Mouse (Mus musculus) left cerebral cortex, adult 2 months (tissue): Measurements from ENCODE around the gene Cxcr4. TPM values are rescaled to one million over a fixed set of nuclear protein-coding genes. Genes with fewer than 3 reads are reported as not detected.

ENCODE experiments used
- DNase-seq, 2 experiments: peaks; one replicate each; pipeline ENCODE4 v3.0.0; 2021 to 2022; ENCODE audit warnings: low spot score in 2 of 2, mixed read lengths in 1 of 2; ENCODE audit errors: extremely low spot score in 1 of 2
- H3K27ac ChIP-seq: fragments of 200-600 bp; 2 replicates; pipeline ENCODE4 v1.8.1; 2022
- H3K4me3 ChIP-seq: fragments of 200-600 bp; 2 replicates; pipeline ENCODE4 v1.8.1; 2022
- CTCF ChIP-seq: fragments of 200-600 bp; IDR thresholded peaks from 2 replicates; pipeline ENCODE4 v1.8.1; 2022; ENCODE audit warnings: antibody characterized with exemption, mild to moderate bottlenecking, moderate library complexity
- intact Hi-C: fragments of 180-260 bp; cut with DNase I; formaldehyde crosslinking; loops from one replicate; pipeline ENCODE4 v1.15.1; 2025
- long read RNA-seq, 2 experiments: library from polyadenylated mRNA; stranded (forward); transcript quantifications; one replicate each; pipeline ENCODE4 v2.0.0; 2021; ENCODE audit warnings: borderline mapping rate in 2 of 2
- total RNA-seq, 2 experiments: library from RNA; stranded (reverse); gene quantifications; 2 replicates each; pipeline ENCODE4 v1.2.3; 2021

Gene Cxcr4
- 1 to 10 TPM; 1.2 to 2.4 TPM for total RNA-seq
- long read RNA-seq, experiment 1 = 0 reads
- long read RNA-seq, experiment 2 = 0 reads

- TF ChIP-seq CTCF = peak; percentile 52
- H3K27ac ChIP-seq = no peak within 1 kb of the TSS
- peak; percentile 33 to 51 for DNase-seq
- peak within 1 kb of the TSS; percentile 49 for H3K4me3 ChIP-seq
- intact Hi-C loops = loop anchor here (2.0 to 5.0 kb wide), 3 partner anchors 175 to 230 kb away; partner anchors contain the start of gene Dars
These were observed at the start of gene Cxcr4 for GRCm38 (mm10) chr1:128592211-128592741. Gene Cxcr4, minus strand, starts transcription at chr1:128592293.

GRCm38 (mm10) chr1:128639707-128640107 is 47.6 kb upstream of the Cxcr4 start:
- intact Hi-C loops = no loop called here
- no peak overlapping the region for H3K27ac ChIP-seq
- TF ChIP-seq CTCF = no peak

GRCm38 (mm10) chr1:128637230-128637740 is 45.2 kb upstream of the Cxcr4 start:
- no peak overlapping the region for H3K27ac ChIP-seq
- no peak for DNase-seq
- no peak for TF ChIP-seq CTCF
- H3K4me3 ChIP-seq = no peak overlapping the region
- intact Hi-C loops = no loop called here

More at GRCm38 (mm10) chr1:128639707-128640107, 47.6 kb upstream of the Cxcr4 start:
- no peak overlapping the region for H3K4me3 ChIP-seq
- DNase-seq = no peak

- no peak overlapping the region for H3K27ac ChIP-seq
- DNase-seq = no peak
- no peak overlapping the region for H3K4me3 ChIP-seq
- intact Hi-C loops = no loop called here
- TF ChIP-seq CTCF = no peak
These were observed 44.5 kb upstream of the Cxcr4 start for GRCm38 (mm10) chr1:128636258-128637229.

- no peak for TF ChIP-seq CTCF
- intact Hi-C loops = no loop called here
- no peak overlapping the region for H3K27ac ChIP-seq
- no peak for DNase-seq
- H3K4me3 ChIP-seq = no peak overlapping the region
These were observed 41.8 kb upstream of the Cxcr4 start for GRCm38 (mm10) chr1:128633711-128634379.

DNA sequence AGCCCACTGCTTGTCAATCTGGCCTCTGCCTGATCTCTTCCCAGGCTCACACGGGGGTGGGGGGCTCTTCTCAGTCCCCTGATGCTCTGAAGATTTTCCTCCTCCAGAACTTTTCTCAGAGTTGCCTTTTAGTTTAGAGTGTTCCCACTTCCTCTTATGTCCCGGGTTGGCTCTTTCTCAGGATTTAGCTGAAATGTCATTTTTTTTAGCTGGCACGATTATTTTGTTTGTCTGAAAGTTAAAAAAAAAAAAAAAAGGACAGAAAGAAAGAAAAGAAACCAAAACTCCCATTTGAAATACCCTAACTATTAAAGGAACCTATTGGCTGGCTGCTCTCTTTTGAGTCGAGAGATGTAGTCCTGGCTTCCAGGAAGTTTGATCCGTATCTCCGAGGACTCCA is 40.4 kb upstream of the Cxcr4 start:
- no peak for TF ChIP-seq CTCF
- intact Hi-C loops = no loop called here
- H3K27ac ChIP-seq = no peak overlapping the region
- H3K4me3 ChIP-seq = no peak overlapping the region
- no peak for DNase-seq

DNA sequence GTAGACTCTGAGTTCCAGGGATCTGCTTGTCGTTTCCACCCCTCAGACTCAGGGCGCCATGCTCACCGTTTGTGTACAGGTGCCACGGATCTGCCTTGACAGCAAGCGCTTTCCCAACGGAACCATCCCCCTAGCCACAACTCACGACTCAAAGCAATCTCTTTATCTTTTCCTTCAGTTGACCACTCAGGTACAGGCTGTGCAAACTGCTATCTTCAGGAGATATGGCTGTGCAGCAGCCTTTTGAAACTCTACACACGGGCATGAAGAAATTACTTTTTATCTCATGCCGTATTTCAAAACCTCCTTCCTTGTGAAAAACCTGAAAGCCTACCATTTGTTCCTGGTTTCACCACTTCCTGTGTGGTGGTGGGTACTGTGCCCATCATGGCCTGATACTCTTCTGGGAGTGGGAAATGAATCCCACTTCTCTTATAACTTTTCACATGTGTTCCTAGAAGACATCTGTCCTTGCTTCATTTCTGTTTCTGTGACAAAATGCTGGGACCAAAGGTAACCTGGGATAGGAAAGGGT is 34.1 kb upstream of the Cxcr4 start:
- no peak overlapping the region for H3K27ac ChIP-seq
- TF ChIP-seq CTCF = no peak
- intact Hi-C loops = no loop called here
- H3K4me3 ChIP-seq = no peak overlapping the region
- no peak for DNase-seq

DNA sequence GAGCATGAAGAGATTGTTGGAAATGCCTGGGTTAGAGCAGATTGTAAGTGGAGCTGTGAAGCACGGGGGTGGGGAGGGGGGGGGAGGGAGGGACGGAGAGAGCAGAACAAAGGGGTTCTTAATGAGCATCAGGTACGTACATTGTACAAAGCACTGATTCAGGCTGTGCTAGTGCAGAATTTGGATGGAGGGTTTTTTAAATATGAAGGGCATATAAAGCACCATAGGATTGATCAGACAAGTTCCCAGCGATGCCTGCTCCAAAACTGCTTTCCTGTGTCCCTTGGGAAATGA is 31.4 kb upstream of the Cxcr4 start:
- TF ChIP-seq CTCF = no peak
- intact Hi-C loops = no loop called here
- H3K27ac ChIP-seq = no peak overlapping the region

GRCm38 (mm10) chr1:128622867-128623593 is 30.9 kb upstream of the Cxcr4 start:
- no peak for TF ChIP-seq CTCF
- DNase-seq = no peak

More for the DNA sequence above, 31.4 kb upstream of the Cxcr4 start:
- H3K4me3 ChIP-seq = no peak overlapping the region
- no peak for DNase-seq

GRCm38 (mm10) chr1:128617654-128618310 is 25.7 kb upstream of the Cxcr4 start:
- intact Hi-C loops = no loop called here
- Histone ChIP-seq H3K4me3 (no peak overlapping the region), H3K27ac (no peak overlapping the region)
- TF ChIP-seq CTCF = no peak
- no peak for DNase-seq

More at GRCm38 (mm10) chr1:128622867-128623593, 30.9 kb upstream of the Cxcr4 start:
- Histone ChIP-seq H3K27ac (no peak overlapping the region), H3K4me3 (no peak overlapping the region)
- intact Hi-C loops = no loop called here

GRCm38 (mm10) chr1:128616586-128616985 is 24.5 kb upstream of the Cxcr4 start:
- no peak overlapping the region for H3K4me3 ChIP-seq
- TF ChIP-seq CTCF = no peak
- no peak overlapping the region for H3K27ac ChIP-seq
- intact Hi-C loops = no loop called here
- DNase-seq = no peak
